Mouse (Mus musculus) liver, embryonic 15.5 days (tissue): ENCODE results near the gene Tmem132d. TPM values are rescaled to one million over a fixed set of nuclear protein-coding genes. Genes with fewer than 3 reads are reported as not detected.
"Not testable (repeated sequence)": the region's sequence is repeated elsewhere in the genome, so short reads cannot be mapped to it uniquely, and the experiment has no call there.

Source experiments
- ATAC-seq: fragments of 200-750 bp; cut with Nextera tagmentation; 2 replicates; pipeline ENCODE4 v1.8.0; 2017; ENCODE audit warnings: moderate number of reproducible peaks, mild to moderate bottlenecking, moderate library complexity; ENCODE audit not compliant: insufficient read depth
- H3K27ac ChIP-seq: fragments of 300-500 bp; sonication (generic); replicated peaks from 2 replicates; pipeline ENCODE4 v1.5.1; 2015; ENCODE audit warnings: mild to moderate bottlenecking, inconsistent platforms
- H3K27me3 ChIP-seq: fragments of 300-500 bp; sonication (generic); 2 replicates; pipeline ENCODE4 v1.6.1; 2015; ENCODE audit warnings: mild to moderate bottlenecking, inconsistent platforms
- H3K36me3 ChIP-seq: fragments of 300-500 bp; sonication (generic); replicated peaks from 2 replicates; pipeline ENCODE4 v1.6.1; 2015; ENCODE audit warnings: moderate library complexity, mild to moderate bottlenecking, inconsistent platforms
- H3K4me1 ChIP-seq: fragments of 300-500 bp; sonication (generic); replicated peaks from 2 replicates; pipeline ENCODE4 v1.6.1; 2015; ENCODE audit warnings: inconsistent platforms
- H3K4me2 ChIP-seq: fragments of 300-500 bp; sonication (generic); 2 replicates; pipeline ENCODE4 v1.6.1; 2015; ENCODE audit warnings: moderate library complexity, mild to moderate bottlenecking, inconsistent platforms
- H3K4me3 ChIP-seq: fragments of 300-500 bp; sonication (generic); replicated peaks from 2 replicates; pipeline ENCODE4 v1.5.1; 2015; ENCODE audit warnings: mild to moderate bottlenecking, inconsistent platforms
- H3K9ac ChIP-seq: fragments of 300-500 bp; sonication (generic); 2 replicates; pipeline ENCODE4 v1.6.1; 2015; ENCODE audit warnings: moderate library complexity, mild to moderate bottlenecking, inconsistent platforms
- H3K9me3 ChIP-seq: fragments of 300-500 bp; sonication (generic); replicated peaks from 2 replicates; pipeline ENCODE4 v1.6.1; 2016; ENCODE audit warnings: inconsistent platforms
- WGBS: fragments of 180-500 bp; shearing (Covaris S2); methylation state at CpG from one replicate; pipeline ENCODE4 v1.1.7; 2015; ENCODE audit warnings: mixed read lengths; ENCODE audit not compliant: insufficient replicate concordance; 5-methylcytosine and 5-hydroxymethylcytosine counted together
- polyA plus RNA-seq: library from polyadenylated mRNA; unstranded; fragments of >200 nt; fragmentation: Nextera tagmentation; extraction: Ambion mirVana; gene quantifications from 2 replicates; pipeline ENCODE4 v1.2.1, GENCODE M21; 2015

The Tmem132d gene
- polyA plus RNA-seq, 1 experiment from 2014 or later: not detected

- H3K9ac ChIP-seq: no peak overlapping the region
- WGBS: 63% methylated on average over 5 of the region's 5 CpGs
- no peak overlapping the region for H3K4me2 ChIP-seq
- no peaks in the 10 kb centered on the region for H3K27me3 ChIP-seq
- no peaks in the 10 kb centered on the region; the same call in 1 of the 2 replicates for H3K9me3 ChIP-seq
- no peak overlapping the region for H3K27ac ChIP-seq
- no peaks in the 10 kb centered on the region for H3K36me3 ChIP-seq
- no peak overlapping the region for H3K4me3 ChIP-seq
- H3K4me1 ChIP-seq: no peaks in the 10 kb centered on the region
- ATAC-seq: no peak
These were observed 342.3 kb downstream of the Tmem132d start for GRCm38 (mm10) chr5:128090578-128090977.

- no peaks in the 10 kb centered on the region for H3K4me1 ChIP-seq
- H3K4me3 ChIP-seq: no peak overlapping the region
- ATAC-seq: no peak
- 52% methylated on average over 5 of the region's 5 CpGs for WGBS
- H3K9me3 ChIP-seq: no peaks in the 10 kb centered on the region
- no peaks in the 10 kb centered on the region for H3K27me3 ChIP-seq
- H3K4me2 ChIP-seq: no peak overlapping the region
- H3K27ac ChIP-seq: no peak overlapping the region
- H3K9ac ChIP-seq: no peak overlapping the region
- no peaks in the 10 kb centered on the region for H3K36me3 ChIP-seq
These were observed 357.4 kb downstream of the Tmem132d start for GRCm38 (mm10) chr5:128075456-128075855.

GRCm38 (mm10) chr5:128072616-128073015, 360.3 kb downstream of the Tmem132d start:
- Histone ChIP-seq H3K9ac (no peak overlapping the region), H3K4me1 (no peaks in the 10 kb centered on the region), H3K4me2 (no peak overlapping the region), H3K9me3 (no peaks in the 10 kb centered on the region), H3K27me3 (no peaks in the 10 kb centered on the region), H3K36me3 (no peaks in the 10 kb centered on the region), H3K27ac (no peak overlapping the region), H3K4me3 (no peak overlapping the region)
- ATAC-seq: no peak
- 70% methylated on average over 2 of the region's 2 CpGs for WGBS

- no peaks in the 10 kb centered on the region for H3K4me1 ChIP-seq
- WGBS: 62% methylated on average over 9 of the region's 9 CpGs
- H3K27ac ChIP-seq: no peak overlapping the region
- ATAC-seq: no peak
- H3K9me3 ChIP-seq: peaks cover 11% of the 10 kb centered on the region
- H3K9ac ChIP-seq: no peak overlapping the region
- no peaks in the 10 kb centered on the region for H3K36me3 ChIP-seq
- H3K4me2 ChIP-seq: no peak overlapping the region
- H3K27me3 ChIP-seq: no peaks in the 10 kb centered on the region
- no peak overlapping the region for H3K4me3 ChIP-seq
These were observed 391.1 kb downstream of the Tmem132d start for GRCm38 (mm10) chr5:128041781-128042180.

- WGBS: 68% methylated on average over 6 of the region's 6 CpGs
- no peak overlapping the region for H3K27ac ChIP-seq
- H3K9ac ChIP-seq: no peak overlapping the region
- no peak overlapping the region for H3K4me3 ChIP-seq
- peaks cover 11% of the 10 kb centered on the region for H3K9me3 ChIP-seq
- H3K27me3 ChIP-seq: no peaks in the 10 kb centered on the region
- no peak overlapping the region for H3K4me2 ChIP-seq
- ATAC-seq: no peak
- H3K4me1 ChIP-seq: no peaks in the 10 kb centered on the region
- H3K36me3 ChIP-seq: no peaks in the 10 kb centered on the region
These were observed 392.8 kb downstream of the Tmem132d start for GRCm38 (mm10) chr5:128040036-128040435.

- Histone ChIP-seq H3K4me2 (no peak overlapping the region), H3K9ac (no peak overlapping the region), H3K27me3 (no peaks in the 10 kb centered on the region), H3K9me3 (no peaks in the 10 kb centered on the region; the same call in 1 of the 2 replicates), H3K36me3 (no peaks in the 10 kb centered on the region), H3K4me3 (no peak overlapping the region), H3K4me1 (no peaks in the 10 kb centered on the region), H3K27ac (no peak overlapping the region)
- ATAC-seq: no peak
- WGBS: 61% methylated on average over 2 of the region's 2 CpGs
These were observed 405.8 kb downstream of the Tmem132d start for GRCm38 (mm10) chr5:128027076-128027475.

GRCm38 (mm10) chr5:128004666-128005065, 428.2 kb downstream of the Tmem132d start:
- Histone ChIP-seq H3K9me3 (no peaks in the 10 kb centered on the region), H3K4me1 (no peaks in the 10 kb centered on the region), H3K27me3 (no peaks in the 10 kb centered on the region), H3K4me2 (no peak overlapping the region), H3K4me3 (no peak overlapping the region), H3K27ac (no peak overlapping the region), H3K36me3 (no peaks in the 10 kb centered on the region), H3K9ac (no peak overlapping the region)
- WGBS: 56% methylated on average over 9 of the region's 9 CpGs
- no peak for ATAC-seq

- 54% methylated on average over 10 of the region's 10 CpGs for WGBS
- Histone ChIP-seq H3K4me3 (no peak overlapping the region), H3K27me3 (no peaks in the 10 kb centered on the region), H3K9ac (no peak overlapping the region), H3K4me2 (no peak overlapping the region), H3K4me1 (no peaks in the 10 kb centered on the region), H3K9me3 (no peaks in the 10 kb centered on the region), H3K27ac (no peak overlapping the region), H3K36me3 (no peaks in the 10 kb centered on the region)
- ATAC-seq: no peak
These were observed 436.2 kb downstream of the Tmem132d start for GRCm38 (mm10) chr5:127996526-127997245.

- no peak for ATAC-seq
- no peaks in the 10 kb centered on the region for H3K36me3 ChIP-seq
- 37% methylated on average over 3 of the region's 3 CpGs for WGBS
- no peaks in the 10 kb centered on the region for H3K27me3 ChIP-seq
- no peak overlapping the region for H3K4me2 ChIP-seq
- no peak overlapping the region for H3K27ac ChIP-seq
- H3K9me3 ChIP-seq: no peaks in the 10 kb centered on the region; the same call in 1 of the 2 replicates
- no peak overlapping the region for H3K9ac ChIP-seq
- H3K4me3 ChIP-seq: no peak overlapping the region
- no peaks in the 10 kb centered on the region for H3K4me1 ChIP-seq
These were observed 439.4 kb downstream of the Tmem132d start for GRCm38 (mm10) chr5:127993460-127993859.

- H3K36me3 ChIP-seq: no peaks in the 10 kb centered on the region
- H3K9me3 ChIP-seq: no peaks in the 10 kb centered on the region; the same call in 1 of the 2 replicates
- H3K4me1 ChIP-seq: no peaks in the 10 kb centered on the region
- no peaks in the 10 kb centered on the region for H3K27me3 ChIP-seq
- no peak overlapping the region for H3K27ac ChIP-seq
- no peak for ATAC-seq
- no peak overlapping the region for H3K4me3 ChIP-seq
- no peak overlapping the region for H3K9ac ChIP-seq
- H3K4me2 ChIP-seq: no peak overlapping the region
- 66% methylated on average over 5 of the region's 5 CpGs for WGBS
These were observed 442.1 kb downstream of the Tmem132d start for GRCm38 (mm10) chr5:127990826-127991225.

- not testable (repeated sequence) for H3K4me2 ChIP-seq, H3K9ac ChIP-seq, ATAC-seq, H3K4me1 ChIP-seq, H3K27me3 ChIP-seq, H3K4me3 ChIP-seq, H3K27ac ChIP-seq, H3K36me3 ChIP-seq, H3K9me3 ChIP-seq
- 35% methylated on average over 6 of the region's 6 CpGs for WGBS
These were observed 452.9 kb downstream of the Tmem132d start for GRCm38 (mm10) chr5:127980003-127980358.
